Mouse (Mus musculus) liver, adult 2 months (tissue): ENCODE measurements around the gene St6galnac3.

Source experiments
- CTCF ChIP-seq: fragments of 200-500 bp; IDR thresholded peaks from 2 replicates; pipeline ENCODE4 v1.5.1; 2011; ENCODE audit warnings: low read depth, low read length, control low read depth
- POLR2A ChIP-seq: fragments of 200-500 bp; IDR thresholded peaks from 2 replicates; pipeline ENCODE4 v1.6.1; 2011; ENCODE audit warnings: low read length, control low read depth; ENCODE audit not compliant: insufficient read depth; ENCODE audit errors: extremely low read depth

- TF ChIP-seq POLR2A (no peak), CTCF (no peak)
These were observed 20.1 kb upstream of the St6galnac3 start for GRCm38 (mm10) chr3:153745099-153745498.
